Mouse (Mus musculus): ENCODE data around the gene Pafah1b2. TPM values are rescaled to one million over a fixed set of nuclear protein-coding genes. Genes with fewer than 3 reads are reported as not detected.

Pafah1b2 gene
- 131 and 177 TPM in 2 replicates for polyA plus RNA-seq (2021; fragmentation: Nextera tagmentation)
- long read RNA-seq, experiment 1, full-length matches to known transcripts, result 1,317 of 1,508 reads
- long read RNA-seq, experiment 1, partial matches to known transcripts, result 110 of 1,508 reads
- long read RNA-seq, experiment 1, other reads (novel, unspliced or antisense), result 81 of 1,508 reads
- long read RNA-seq, experiment 2, full-length matches to known transcripts, result 148 of 229 reads
- long read RNA-seq, experiment 2, partial matches to known transcripts, result 11 of 229 reads
- long read RNA-seq, experiment 2, other reads (novel, unspliced or antisense), result 70 of 229 reads

GRCm38 (mm10) chr9:46012091-46013008 is at the start of gene Pafah1b2, which contains the start of gene Sik3:
Gene Pafah1b2, minus strand, starts transcription at chr9:46012690.
Gene Sik3, plus strand, starts transcription at chr9:46012820.

GRCm38 (mm10) chr9:45955107-45955963 is 57.2 kb downstream of the Pafah1b2 start, which contains the start of gene Sidt2:
Gene Sidt2, minus strand, starts transcription at chr9:45955258.

GRCm38 (mm10) chr9:45935628-45936210 is 76.8 kb downstream of the Pafah1b2 start, which contains the start of gene Tagln:
Gene Tagln, minus strand, starts transcription at chr9:45936058.

Other genes starting within 250 kb of the Pafah1b2 start
- 1.5 and 1.9 TPM in 2 replicates for gene Cep164, start 184.0 kb downstream of the Pafah1b2 start, polyA plus RNA-seq (2021; fragmentation: Nextera tagmentation)
- gene Bace1, start 174.1 kb downstream of the Pafah1b2 start, polyA plus RNA-seq (2021; fragmentation: Nextera tagmentation), result 29.3 and 30.1 TPM in 2 replicates
- 6.9 and 7.1 TPM in 2 replicates for gene Pcsk7, start 106.2 kb downstream of the Pafah1b2 start, polyA plus RNA-seq (2021; fragmentation: Nextera tagmentation)
- gene Rnf214, start 105.8 kb downstream of the Pafah1b2 start, polyA plus RNA-seq (2021; fragmentation: Nextera tagmentation), result 27.7 and 44.1 TPM in 2 replicates
- gene Tagln, start 76.6 kb downstream of the Pafah1b2 start, polyA plus RNA-seq (2021; fragmentation: Nextera tagmentation), result 3.7 and 4.3 TPM in 2 replicates
- gene Sidt2, start 57.4 kb downstream of the Pafah1b2 start, polyA plus RNA-seq (2021; fragmentation: Nextera tagmentation), result 10.9 and 44.3 TPM in 2 replicates
- gene Sik3, start 130 bp upstream of the Pafah1b2 start, polyA plus RNA-seq (2021; fragmentation: Nextera tagmentation), result 12.3 and 14.0 TPM in 2 replicates
- 1.1 and 1.9 TPM in 2 replicates for gene Apoa1, start 215.9 kb upstream of the Pafah1b2 start, polyA plus RNA-seq (2021; fragmentation: Nextera tagmentation)
- gene Apoc3, start 222.9 kb upstream of the Pafah1b2 start, polyA plus RNA-seq (2021; fragmentation: Nextera tagmentation), result 1.7 and 2.2 TPM in 2 replicates
- not detected in 2 replicates for gene Apoa4, start 228.0 kb upstream of the Pafah1b2 start, polyA plus RNA-seq (2021; fragmentation: Nextera tagmentation)

All from left cerebral cortex, adult 6 months (tissue).